Mouse (Mus musculus): Measurements from ENCODE around the gene Glod5. TPM values are rescaled to one million over a fixed set of nuclear protein-coding genes. Genes with fewer than 3 reads are reported as not detected.
"Not testable (repeated sequence)": the region's sequence is repeated elsewhere in the genome, so short reads cannot be mapped to it uniquely, and the experiment has no call there.

Gene Glod5
- total RNA-seq (2021), result under 1 TPM in 1 of 2 experiments, not detected in 1; 0.59 TPM
- long read RNA-seq, experiment 1, result 0 reads
- long read RNA-seq, experiment 2, result 0 reads

- Histone ChIP-seq H3K27ac (no peak within 1 kb of the TSS), H3K4me3 (no peak within 1 kb of the TSS)
- no peak for DNase-seq (ENCODE audit: low spot score in 2 of 2)
- no peak for TF ChIP-seq CTCF (conservative IDR thresholded peaks at IDR 0.05)
These were observed at the start of gene Glod5 for GRCm38 (mm10) chrX:8018286-8018685. Glod5 (minus strand) TSS chrX:8018492.

DNA sequence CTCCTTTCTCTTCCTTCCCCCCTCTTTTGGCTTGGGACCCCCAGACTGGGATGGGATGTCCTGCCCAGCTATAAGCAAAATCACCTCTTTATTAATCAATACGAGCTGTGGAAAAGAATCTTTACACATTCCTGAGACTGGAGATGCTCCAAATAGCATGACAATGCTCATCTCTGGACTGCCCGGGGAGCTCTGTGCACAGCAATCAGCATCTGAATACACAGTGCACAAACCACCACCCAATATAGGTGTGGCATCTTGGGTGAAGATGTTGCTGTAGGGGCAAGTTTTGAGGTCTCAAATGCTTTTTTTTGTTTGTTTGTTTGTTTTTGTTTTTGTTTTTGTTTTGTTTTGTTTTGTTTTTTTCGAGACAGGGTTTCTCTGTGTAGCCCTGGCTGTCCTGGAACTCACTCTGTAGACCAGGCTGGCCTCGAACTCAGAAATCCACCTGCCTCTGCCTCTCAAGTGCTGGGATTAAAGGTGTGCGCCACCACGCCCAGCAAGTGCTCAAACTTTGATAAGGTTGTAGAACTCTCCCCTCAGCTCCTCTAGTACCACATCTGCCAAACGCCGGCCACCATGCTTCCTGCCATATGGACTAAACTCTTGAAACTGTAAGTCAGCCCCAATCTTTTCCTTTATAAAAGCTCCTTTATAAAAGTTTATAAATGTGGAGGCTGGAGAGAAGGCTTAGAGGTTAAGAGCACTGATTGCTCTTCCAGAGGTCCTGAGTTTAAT is 32.9 kb upstream of the Glod5 start:
- DNase-seq (ENCODE audit: low spot score in 2 of 2); H3K27ac ChIP-seq; H3K4me3 ChIP-seq: not testable (repeated sequence)

- DNase-seq (ENCODE audit: low spot score in 2 of 2), result no peak
- TF ChIP-seq CTCF (conservative IDR thresholded peaks at IDR 0.05), result peak; percentile 39
- no peak overlapping the region for H3K4me3 ChIP-seq
- no peak overlapping the region for H3K27ac ChIP-seq
These were observed 14.7 kb upstream of the Glod5 start for GRCm38 (mm10) chrX:8033009-8033408.

DNA sequence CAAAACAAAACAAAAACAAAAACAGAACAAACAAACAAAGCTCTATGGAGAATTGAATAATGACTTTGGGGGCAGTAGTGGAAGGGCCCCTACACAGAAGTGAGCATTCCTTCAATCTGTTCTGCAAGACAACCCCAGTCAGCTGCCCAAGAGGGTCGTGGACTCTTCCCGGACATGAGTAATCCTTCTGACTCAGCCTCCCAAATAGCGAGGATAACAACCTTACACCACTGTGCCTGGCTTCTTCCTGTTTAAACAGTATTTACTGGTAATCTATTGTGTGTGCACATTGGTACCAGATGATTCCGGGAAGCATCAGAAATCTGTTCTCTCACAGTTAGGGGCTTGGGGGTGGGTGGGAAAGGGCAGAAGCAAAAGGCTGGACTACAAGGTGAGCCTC is 8.5 kb upstream of the Glod5 start:
- DNase-seq (ENCODE audit: low spot score in 2 of 2), result no peak
- no peak for TF ChIP-seq CTCF (conservative IDR thresholded peaks at IDR 0.05)

GRCm38 (mm10) chrX:8024795-8025194 is 6.5 kb upstream of the Glod5 start:
- H3K4me3 ChIP-seq, result no peak overlapping the region
- no peak for DNase-seq (ENCODE audit: low spot score in 2 of 2)
- no peak overlapping the region for H3K27ac ChIP-seq
- 0 out of 2 replicates have a peak, but pooled peaks have one; percentile 26 for TF ChIP-seq CTCF (conservative IDR thresholded peaks at IDR 0.05)

More for the DNA sequence above, 8.5 kb upstream of the Glod5 start:
- no peak overlapping the region for H3K4me3 ChIP-seq
- no peak overlapping the region for H3K27ac ChIP-seq

DNA sequence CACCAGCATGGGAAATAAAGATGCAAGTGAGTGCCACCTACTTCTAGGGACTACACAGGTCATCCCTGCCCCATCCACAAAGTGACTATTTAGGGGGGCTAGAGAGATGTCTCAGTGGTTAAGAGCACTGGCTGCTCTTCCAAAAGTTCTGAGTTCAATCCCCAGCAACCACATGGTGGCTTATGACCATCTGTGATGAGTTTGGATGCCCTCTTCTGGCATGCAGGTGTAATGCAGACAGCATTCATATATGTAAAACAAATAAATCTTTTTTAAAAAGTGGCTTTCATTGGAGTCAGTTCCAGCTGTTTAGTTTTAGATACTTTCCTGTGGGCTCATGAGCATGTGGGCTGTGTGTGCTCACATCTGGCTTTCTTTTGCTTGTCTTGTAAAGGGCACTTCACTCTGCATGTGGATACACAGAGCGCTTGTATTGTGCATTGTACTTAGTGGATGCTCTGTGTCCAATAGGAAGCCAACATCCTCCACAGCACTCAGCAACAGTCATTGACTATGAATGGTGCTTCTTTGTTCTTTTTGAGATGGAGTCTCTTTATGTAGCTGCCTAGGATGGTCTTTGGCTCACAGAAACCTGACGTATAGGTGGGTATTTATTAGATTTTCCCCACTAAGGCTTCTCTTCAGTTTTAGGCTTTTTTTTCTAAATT is 2.0 kb upstream of the Glod5 start:
- peak; percentile 60 for TF ChIP-seq CTCF (conservative IDR thresholded peaks at IDR 0.05)
- no peak overlapping the region for H3K4me3 ChIP-seq
- no peak for DNase-seq (ENCODE audit: low spot score in 2 of 2)
- H3K27ac ChIP-seq, result no peak overlapping the region

DNA sequence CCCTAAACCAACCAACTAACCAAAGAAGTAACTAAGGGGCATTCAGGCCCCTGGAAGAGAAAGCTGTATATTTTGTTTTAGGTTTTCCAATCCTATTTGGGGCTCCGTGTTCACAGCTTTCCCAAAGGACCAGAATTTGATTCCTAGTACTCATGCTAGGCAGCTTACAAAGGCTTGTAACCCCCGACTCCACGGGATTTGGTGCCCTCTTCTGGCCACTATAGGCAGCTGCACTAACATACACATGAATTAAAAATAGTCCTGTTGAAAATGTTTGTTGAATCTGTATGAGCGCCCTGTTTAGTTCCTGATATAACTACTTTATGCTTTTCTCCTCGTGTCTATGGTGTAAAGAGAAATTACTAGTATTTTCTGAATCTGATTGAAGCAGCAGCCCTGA is 1.1 kb downstream of the Glod5 start:
- TF ChIP-seq CTCF (conservative IDR thresholded peaks at IDR 0.05), result peak; percentile 82
- H3K27ac ChIP-seq, result no peak overlapping the region
- DNase-seq (ENCODE audit: low spot score in 2 of 2), result peak; percentile 10
- H3K4me3 ChIP-seq, result no peak overlapping the region

DNA sequence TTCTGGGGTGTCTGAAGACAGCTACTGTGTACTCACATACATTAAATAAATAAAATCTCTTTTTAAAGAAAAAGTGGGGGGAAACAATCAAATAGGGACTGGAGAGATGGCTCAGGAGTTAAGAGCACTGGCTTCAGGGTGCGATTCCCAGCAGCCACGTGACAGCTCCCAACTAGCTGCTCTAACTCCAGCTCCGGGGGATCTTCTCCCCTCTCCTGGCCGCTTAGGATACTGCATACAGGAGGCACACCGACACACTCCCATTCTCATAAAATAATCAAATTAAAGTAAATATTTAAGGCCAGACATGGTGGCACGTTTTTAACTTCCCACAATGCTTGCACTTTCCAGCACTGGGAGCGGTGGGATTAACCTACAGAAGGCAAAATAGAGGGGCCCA is 2.6 kb downstream of the Glod5 start:
- not testable (repeated sequence) for H3K27ac ChIP-seq; H3K4me3 ChIP-seq; DNase-seq (ENCODE audit: low spot score in 2 of 2)
- peak; percentile 30 for TF ChIP-seq CTCF (conservative IDR thresholded peaks at IDR 0.05)

- Histone ChIP-seq H3K4me3 (no peak overlapping the region), H3K27ac (no peak overlapping the region)
- TF ChIP-seq CTCF (conservative IDR thresholded peaks at IDR 0.05), result no peak
- no peak for DNase-seq (ENCODE audit: low spot score in 2 of 2)
These were observed 4.5 kb downstream of the Glod5 start for GRCm38 (mm10) chrX:8013569-8014314.

- no peak for TF ChIP-seq CTCF (conservative IDR thresholded peaks at IDR 0.05)
- H3K4me3 ChIP-seq, result no peak overlapping the region
- no peak for DNase-seq (ENCODE audit: low spot score in 2 of 2)
- H3K27ac ChIP-seq, result no peak overlapping the region
These were observed 5.1 kb downstream of the Glod5 start for GRCm38 (mm10) chrX:8013157-8013556.

GRCm38 (mm10) chrX:8009356-8009755 is 8.9 kb downstream of the Glod5 start:
- H3K27ac ChIP-seq; DNase-seq (ENCODE audit: low spot score in 2 of 2); H3K4me3 ChIP-seq: not testable (repeated sequence)

GRCm38 (mm10) chrX:8008543-8008942 is 9.7 kb downstream of the Glod5 start:
- DNase-seq (ENCODE audit: low spot score in 2 of 2), result no peak
- no peak for TF ChIP-seq CTCF (conservative IDR thresholded peaks at IDR 0.05)
- no peak overlapping the region for H3K4me3 ChIP-seq
- H3K27ac ChIP-seq, result no peak overlapping the region

GRCm38 (mm10) chrX:8002971-8003370 is 15.3 kb downstream of the Glod5 start:
- Histone ChIP-seq H3K27ac (no peak overlapping the region), H3K4me3 (no peak overlapping the region)
- peak; percentile 12; the same call in 1 of the 2 replicates for TF ChIP-seq CTCF (conservative IDR thresholded peaks at IDR 0.05)
- DNase-seq (ENCODE audit: low spot score in 2 of 2), result no peak
